Mouse (Mus musculus) lung, postnatal 0 days (tissue): ENCODE results near the gene Rrh. TPM values are rescaled to one million over a fixed set of nuclear protein-coding genes. Genes with fewer than 3 reads are reported as not detected.

ENCODE experiments used
- ATAC-seq: fragments of 200-750 bp; cut with Nextera tagmentation; 2 replicates; pipeline ENCODE4 v1.8.0; 2017; ENCODE audit warnings: moderate library complexity
- DNase-seq: peaks from one replicate; pipeline ENCODE4 v3.0.0-alpha.2; 2016; ENCODE audit warnings: low spot score
- H3K27ac ChIP-seq: fragments of 300-500 bp; sonication (generic); 2 replicates; pipeline ENCODE4 v1.5.1; 2014; ENCODE audit warnings: antibody characterized with exemption, mild to moderate bottlenecking, low read length, mixed read lengths
- H3K27me3 ChIP-seq: fragments of 300-500 bp; sonication (generic); replicated peaks from 2 replicates; pipeline ENCODE4 v1.6.1; 2014; ENCODE audit warnings: low read length, mixed read lengths; ENCODE audit not compliant: insufficient read depth
- H3K36me3 ChIP-seq: fragments of 300-500 bp; sonication (generic); 2 replicates; pipeline ENCODE4 v1.6.1; 2014; ENCODE audit warnings: low read length, mixed read lengths; ENCODE audit not compliant: insufficient read depth
- H3K4me1 ChIP-seq: fragments of 300-500 bp; sonication (generic); 2 replicates; pipeline ENCODE4 v1.6.1; 2014; ENCODE audit warnings: antibody characterized with exemption, low read depth, low read length, mixed read lengths; ENCODE audit not compliant: insufficient read depth
- H3K4me2 ChIP-seq: fragments of 300-500 bp; sonication (generic); replicated peaks from 2 replicates; pipeline ENCODE4 v1.6.1; 2014; ENCODE audit warnings: low read depth, mild to moderate bottlenecking, low read length, moderate library complexity, mixed read lengths
- H3K4me3 ChIP-seq: fragments of 300-500 bp; sonication (generic); 2 replicates; pipeline ENCODE4 v1.5.1; 2014; ENCODE audit warnings: low read depth, low read length
- H3K9ac ChIP-seq: fragments of 300-500 bp; sonication (generic); replicated peaks from 2 replicates; pipeline ENCODE4 v1.6.1; 2014; ENCODE audit warnings: low read depth, mild to moderate bottlenecking
- H3K9me3 ChIP-seq: fragments of 300-500 bp; sonication (generic); 2 replicates; pipeline ENCODE4 v1.6.1; 2016; ENCODE audit warnings: low read length, mixed read lengths
- CTCF ChIP-seq: IDR thresholded peaks from 2 replicates; pipeline ENCODE4 v1.5.1; 2016; ENCODE audit warnings: antibody characterized with exemption, mild to moderate bottlenecking
- EP300 ChIP-seq: IDR thresholded peaks from 2 replicates; pipeline ENCODE4 v1.6.1; 2016; ENCODE audit warnings: antibody characterized with exemption, mild to moderate bottlenecking, control low read depth
- WGBS: fragments of 180-500 bp; shearing (Covaris S2); extraction: QIAGEN DNeasy Blood & Tissue Kit; methylation state at CpG from one replicate; pipeline ENCODE4 v1.1.7; 2014; 5-methylcytosine and 5-hydroxymethylcytosine counted together
- polyA plus RNA-seq: library from polyadenylated mRNA; unstranded; fragments of >200 nt; fragmentation: Nextera tagmentation; extraction: Ambion mirVana; gene quantifications from 2 replicates; pipeline ENCODE4 v1.2.1, GENCODE M21; 2015

The Rrh gene
- polyA plus RNA-seq, 1 experiment from 2014 or later: not detected

- no peak overlapping the region for H3K27ac ChIP-seq
- no peak for ATAC-seq
- TF ChIP-seq CTCF: no peak
- no peak for TF ChIP-seq EP300
- H3K27me3 ChIP-seq: no peaks in the 10 kb centered on the region
- no peak for DNase-seq
- no peak overlapping the region for H3K9ac ChIP-seq
- no peaks in the 10 kb centered on the region for H3K9me3 ChIP-seq
- H3K4me1 ChIP-seq: no peaks in the 10 kb centered on the region
- no peak overlapping the region for H3K4me2 ChIP-seq
- no peak overlapping the region for H3K4me3 ChIP-seq
- peaks cover 4% of the 10 kb centered on the region; the same call in 1 of the 2 replicates for H3K36me3 ChIP-seq
- 86% methylated on average over 10 of the region's 10 CpGs for WGBS
These were observed 2.5 kb upstream of the Rrh start for GRCm38 (mm10) chr3:129824891-129825290.

DNA sequence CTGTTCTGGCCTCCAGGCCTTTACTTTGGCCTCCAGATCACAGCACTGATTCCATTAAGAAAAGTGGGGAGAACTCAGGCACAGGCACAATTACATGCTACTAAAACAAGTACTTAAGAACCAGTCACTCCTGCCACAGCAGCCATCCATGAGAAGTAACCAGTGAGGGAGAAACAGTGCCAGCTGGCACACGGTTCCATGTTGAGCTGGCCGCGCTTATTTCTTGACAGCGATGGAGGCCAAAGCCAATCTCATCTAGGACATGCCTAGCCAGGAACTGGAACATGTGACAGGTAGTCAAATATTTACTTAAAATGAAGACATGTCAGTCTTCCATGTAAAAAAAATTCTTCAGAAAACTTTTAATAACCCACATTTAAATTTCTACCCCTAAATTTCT is 1.8 kb upstream of the Rrh start:
- H3K36me3 ChIP-seq: peaks cover 4% of the 10 kb centered on the region; the same call in 1 of the 2 replicates
- DNase-seq (no peak), ATAC-seq (no peak)
- H3K4me2 ChIP-seq: no peak overlapping the region
- no peaks in the 10 kb centered on the region for H3K27me3 ChIP-seq
- H3K9ac ChIP-seq: no peak overlapping the region
- H3K4me3 ChIP-seq: no peak overlapping the region
- no peaks in the 10 kb centered on the region for H3K4me1 ChIP-seq
- TF ChIP-seq EP300 (no peak), CTCF (no peak)
- H3K27ac ChIP-seq: no peak overlapping the region
- WGBS: 89% methylated on average over 4 of the region's 4 CpGs
- H3K9me3 ChIP-seq: no peaks in the 10 kb centered on the region

DNA sequence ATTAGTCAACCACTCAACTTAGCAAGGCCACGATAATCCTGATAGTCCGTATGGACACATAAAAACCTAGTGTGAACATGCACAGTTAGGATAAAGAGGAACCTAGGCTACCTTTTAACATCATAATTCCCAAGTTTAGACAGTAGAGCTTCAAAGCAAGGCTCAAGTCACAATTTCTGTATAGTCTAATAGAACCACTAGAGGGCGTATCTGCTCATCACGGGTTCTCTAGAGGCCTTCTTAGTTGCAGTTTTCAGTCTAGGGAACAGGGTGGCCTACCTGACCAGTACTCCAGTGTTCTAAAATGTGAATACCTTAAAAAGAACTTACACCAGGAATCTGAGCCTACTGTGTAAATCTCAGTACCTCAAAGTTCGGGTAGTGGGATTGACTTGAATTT is 906 bp upstream of the Rrh start:
- no peaks in the 10 kb centered on the region for H3K4me1 ChIP-seq
- no peaks in the 10 kb centered on the region for H3K9me3 ChIP-seq
- no peak overlapping the region for H3K4me3 ChIP-seq
- peak; percentile 37; the same call in 1 of the 2 replicates for ATAC-seq
- DNase-seq: peak; percentile 75
- H3K27ac ChIP-seq: no peak overlapping the region
- peak; percentile 68 for TF ChIP-seq CTCF
- no peak for TF ChIP-seq EP300
- no peak overlapping the region for H3K4me2 ChIP-seq
- H3K27me3 ChIP-seq: no peaks in the 10 kb centered on the region
- peaks cover 4% of the 10 kb centered on the region; the same call in 1 of the 2 replicates for H3K36me3 ChIP-seq
- no peak overlapping the region for H3K9ac ChIP-seq
- 51% methylated on average over 5 of the region's 5 CpGs for WGBS

GRCm38 (mm10) chr3:129821736-129822135 is 651 bp downstream of the Rrh start:
- no peak overlapping the region for H3K9ac ChIP-seq
- no peak overlapping the region for H3K27ac ChIP-seq
- H3K9me3 ChIP-seq: no peaks in the 10 kb centered on the region
- H3K4me1 ChIP-seq: no peaks in the 10 kb centered on the region
- DNase-seq (no peak), ATAC-seq (no peak)
- WGBS: 81% methylated on average over 8 of the region's 8 CpGs
- H3K4me2 ChIP-seq: no peak overlapping the region
- TF ChIP-seq EP300 (no peak), CTCF (no peak)
- peaks cover 4% of the 10 kb centered on the region; the same call in 1 of the 2 replicates for H3K36me3 ChIP-seq
- no peaks in the 10 kb centered on the region for H3K27me3 ChIP-seq
- no peak overlapping the region for H3K4me3 ChIP-seq

DNA sequence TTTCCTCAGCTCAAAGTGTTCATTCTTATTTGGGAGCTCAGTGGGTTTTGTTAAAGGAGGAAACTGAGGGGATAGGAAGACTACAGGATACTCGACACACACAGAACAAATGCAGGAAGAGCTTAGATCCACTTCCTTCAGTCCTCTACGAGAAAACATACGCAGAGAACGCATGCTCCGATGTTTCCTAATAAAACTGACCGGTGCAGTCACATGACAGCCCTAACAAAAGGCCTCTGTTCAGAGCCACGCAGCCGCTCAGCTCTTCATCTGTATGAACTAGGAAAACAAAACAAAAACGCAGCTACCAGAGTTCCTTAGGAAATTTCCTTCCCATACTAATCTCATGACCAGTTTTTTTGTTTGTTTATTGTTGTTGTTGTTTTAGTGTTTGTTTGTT is 1.5 kb downstream of the Rrh start:
- TF ChIP-seq EP300 (0 out of 2 replicates have a peak, but pooled peaks have one; percentile 6), CTCF (no peak)
- 41% methylated on average over 9 of the region's 9 CpGs for WGBS
- DNase-seq (no peak), ATAC-seq (peak; percentile 44)
- no peaks in the 10 kb centered on the region for H3K4me1 ChIP-seq
- H3K4me2 ChIP-seq: no peak overlapping the region
- no peak overlapping the region for H3K9ac ChIP-seq
- peaks cover 4% of the 10 kb centered on the region; the same call in 1 of the 2 replicates for H3K36me3 ChIP-seq
- H3K27me3 ChIP-seq: no peaks in the 10 kb centered on the region
- no peaks in the 10 kb centered on the region for H3K9me3 ChIP-seq
- H3K4me3 ChIP-seq: no peak overlapping the region
- no peak overlapping the region for H3K27ac ChIP-seq

DNA sequence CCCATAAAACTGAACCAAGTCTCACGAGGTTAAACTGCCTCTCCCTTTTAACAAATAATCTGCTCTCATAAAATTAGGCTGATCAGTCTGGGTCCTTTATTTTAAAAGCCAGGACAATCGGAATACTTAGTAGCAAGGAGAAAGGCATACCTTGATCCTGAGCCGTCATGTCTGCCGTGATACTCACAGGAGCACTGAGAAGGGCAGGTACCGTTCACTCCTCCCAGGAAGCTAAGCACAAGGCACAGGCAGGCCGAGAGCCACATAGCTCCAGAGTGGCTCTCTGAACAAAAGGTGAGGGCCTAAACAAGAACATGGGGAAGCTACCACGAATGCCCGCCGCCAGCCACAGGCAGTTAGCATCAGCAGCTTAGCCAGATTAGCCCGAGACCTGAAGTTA is 18.6 kb downstream of the Rrh start, which contains the start of gene Lrit3:
Gene Lrit3, minus strand, starts transcription at position 266 of the 400 bp plus-strand sequence.
- no peak for ATAC-seq
- 57% methylated on average over 10 of the region's 10 CpGs for WGBS

DNA sequence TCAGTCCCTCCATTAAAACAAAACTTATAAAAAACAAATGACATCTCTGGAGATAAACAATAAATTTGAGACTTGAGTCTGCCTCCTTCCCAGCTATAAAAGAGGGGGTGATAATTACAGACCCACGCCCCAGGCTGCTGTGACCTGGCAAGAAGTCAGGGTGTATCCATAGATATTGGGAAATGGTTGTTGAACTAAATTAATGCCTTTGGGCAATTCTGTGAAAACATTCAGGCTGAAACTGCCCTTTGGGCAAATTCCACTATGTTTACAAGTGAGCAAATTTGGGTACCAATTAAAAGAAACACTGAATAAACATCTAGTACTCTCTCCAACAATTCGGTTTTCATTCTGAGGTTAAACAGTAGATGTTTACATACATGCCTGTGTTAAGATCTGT is 23.4 kb downstream of the Rrh start:
- WGBS: 49% methylated on average over 2 of the region's 2 CpGs
- Histone ChIP-seq H3K27me3 (no peaks in the 10 kb centered on the region), H3K9me3 (no peaks in the 10 kb centered on the region), H3K4me1 (no peaks in the 10 kb centered on the region), H3K9ac (no peak overlapping the region), H3K27ac (no peak overlapping the region), H3K4me2 (no peak overlapping the region), H3K4me3 (no peak overlapping the region), H3K36me3 (no peaks in the 10 kb centered on the region)
- TF ChIP-seq EP300: no peak
- TF ChIP-seq CTCF: no peak
- DNase-seq (no peak), ATAC-seq (no peak)

More for the DNA sequence above, 18.6 kb downstream of the Rrh start, which contains the start of gene Lrit3:
- Histone ChIP-seq H3K9me3 (no peaks in the 10 kb centered on the region), H3K4me1 (no peaks in the 10 kb centered on the region), H3K36me3 (no peaks in the 10 kb centered on the region), H3K27me3 (no peaks in the 10 kb centered on the region), H3K4me2 (peak within 1 kb of the TSS; percentile 25), H3K27ac (no peak within 1 kb of the TSS), H3K9ac (no peak within 1 kb of the TSS), H3K4me3 (no peak within 1 kb of the TSS)
- no peak for TF ChIP-seq EP300
- TF ChIP-seq CTCF: no peak
- no peak for DNase-seq
